Mouse (Mus musculus) heart, postnatal 0 days (tissue): Measurements from ENCODE around the gene Npr3. TPM values are rescaled to one million over a fixed set of nuclear protein-coding genes. Genes with fewer than 3 reads are reported as not detected.

ENCODE experiments used
- ATAC-seq: fragments of 200-750 bp; cut with Nextera tagmentation; 2 replicates; pipeline ENCODE4 v1.8.0; 2017; ENCODE audit warnings: low read depth, moderate number of reproducible peaks, moderate library complexity; ENCODE audit not compliant: insufficient read depth
- DNase-seq: peaks from one replicate; pipeline ENCODE4 v3.0.0-alpha.2; 2016; ENCODE audit warnings: low spot score
- H3K27ac ChIP-seq: fragments of 300-500 bp; sonication (generic); 2 replicates; pipeline ENCODE4 v1.5.1; 2014; ENCODE audit warnings: low read depth, mild to moderate bottlenecking
- H3K27me3 ChIP-seq: fragments of 300-500 bp; sonication (generic); 2 replicates; pipeline ENCODE4 v1.6.1; 2014; ENCODE audit warnings: low read length, mixed read lengths; ENCODE audit not compliant: control insufficient read depth, insufficient read depth
- H3K36me3 ChIP-seq: fragments of 300-500 bp; sonication (generic); replicated peaks from 2 replicates; pipeline ENCODE4 v1.6.1; 2014; ENCODE audit warnings: low read length, mixed read lengths; ENCODE audit not compliant: control insufficient read depth, insufficient read depth
- H3K4me1 ChIP-seq: fragments of 300-500 bp; sonication (generic); 2 replicates; pipeline ENCODE4 v1.6.1; 2014; ENCODE audit warnings: antibody characterized with exemption; ENCODE audit not compliant: control insufficient read depth, insufficient read depth
- H3K4me2 ChIP-seq: fragments of 300-500 bp; sonication (generic); 2 replicates; pipeline ENCODE4 v1.6.1; 2014; ENCODE audit warnings: low read depth, mild to moderate bottlenecking, low read length, moderate library complexity
- H3K4me3 ChIP-seq: fragments of 300-500 bp; sonication (generic); 2 replicates; pipeline ENCODE4 v1.5.1; 2014; ENCODE audit warnings: low read depth, low read length
- H3K9ac ChIP-seq: fragments of 300-500 bp; sonication (generic); replicated peaks from 2 replicates; pipeline ENCODE4 v1.6.1; 2014; ENCODE audit warnings: low read depth, low read length, mixed read lengths
- H3K9me3 ChIP-seq: fragments of 300-500 bp; sonication (generic); replicated peaks from 2 replicates; pipeline ENCODE4 v1.6.1; 2016; ENCODE audit warnings: low read length; ENCODE audit not compliant: control insufficient read depth
- CTCF ChIP-seq: IDR thresholded peaks from 2 replicates; pipeline ENCODE4 v1.5.1; 2016; ENCODE audit warnings: antibody characterized with exemption, control low read depth, low read depth
- EP300 ChIP-seq: IDR thresholded peaks from 2 replicates; pipeline ENCODE4 v1.6.1; 2016; ENCODE audit warnings: antibody characterized with exemption, low read depth
- WGBS: fragments of 180-500 bp; shearing (Covaris S2); extraction: QIAGEN DNeasy Blood & Tissue Kit; methylation state at CpG from one replicate; pipeline ENCODE4 v1.1.7; 2014; 5-methylcytosine and 5-hydroxymethylcytosine counted together
- polyA plus RNA-seq: library from polyadenylated mRNA; unstranded; fragments of >200 nt; fragmentation: Nextera tagmentation; extraction: Ambion mirVana; gene quantifications from 2 replicates; pipeline ENCODE4 v1.2.1, GENCODE M21; 2015
- total RNA-seq: library from RNA; depleted of rRNA; stranded (reverse); fragments of >200 nt; gene quantifications from 2 replicates; pipeline ENCODE4 v1.2.3, GENCODE M21; 2014; ENCODE audit warnings: low replicate concordance; rRNA removed

The Npr3 gene
- total RNA-seq (38.8 and 48.0 TPM in 2 replicates), polyA plus RNA-seq (5.3 and 6.3 TPM in 2 replicates)

GRCm38 (mm10) chr15:11906571-11907531 lies at the start of gene Npr3:
Gene Npr3 (minus strand): TSS chr15:11907287.
- WGBS = under 1% methylated on average over 42 of the region's 42 CpGs
- ATAC-seq (0 out of 2 replicates have a peak, but pooled peaks have one; percentile 16), DNase-seq (peak; percentile 59)
- no peaks in the 10 kb centered on the region for H3K36me3 ChIP-seq
- no peaks in the 10 kb centered on the region for H3K9me3 ChIP-seq
- H3K4me2 ChIP-seq = peak within 1 kb of the TSS; percentile 95
- peak within 1 kb of the TSS; percentile 68 for H3K4me3 ChIP-seq
- peak within 1 kb of the TSS; percentile 50; the same call in 1 of the 2 replicates for H3K9ac ChIP-seq
- H3K4me1 ChIP-seq = peaks cover 17% of the 10 kb centered on the region
- TF ChIP-seq EP300 (no peak), CTCF (peak; percentile 31; the same call in 1 of the 2 replicates)
- peaks cover 32% of the 10 kb centered on the region for H3K27me3 ChIP-seq
- H3K27ac ChIP-seq = peak within 1 kb of the TSS; percentile 71

- H3K4me1 ChIP-seq = no peaks in the 10 kb centered on the region
- TF ChIP-seq CTCF (no peak), EP300 (no peak)
- H3K4me2 ChIP-seq = no peak overlapping the region
- DNase-seq = no peak
- no peak overlapping the region for H3K9ac ChIP-seq
- H3K9me3 ChIP-seq = no peaks in the 10 kb centered on the region
- 61% methylated on average over 7 of the region's 7 CpGs for WGBS
- ATAC-seq = no peak
- no peaks in the 10 kb centered on the region for H3K27me3 ChIP-seq
- no peak overlapping the region for H3K4me3 ChIP-seq
- no peak overlapping the region for H3K27ac ChIP-seq
- H3K36me3 ChIP-seq = no peaks in the 10 kb centered on the region
Observed at GRCm38 (mm10) chr15:11956129-11956528, 49.0 kb upstream of the Npr3 start.

- H3K4me3 ChIP-seq = no peak overlapping the region
- H3K4me2 ChIP-seq = no peak overlapping the region
- 51% methylated on average over 4 of the region's 4 CpGs for WGBS
- TF ChIP-seq EP300 (no peak), CTCF (no peak)
- H3K9me3 ChIP-seq = no peaks in the 10 kb centered on the region
- no peaks in the 10 kb centered on the region for H3K27me3 ChIP-seq
- H3K9ac ChIP-seq = no peak overlapping the region
- H3K4me1 ChIP-seq = no peaks in the 10 kb centered on the region
- DNase-seq (no peak), ATAC-seq (no peak)
- no peak overlapping the region for H3K27ac ChIP-seq
- no peaks in the 10 kb centered on the region for H3K36me3 ChIP-seq
Observed at GRCm38 (mm10) chr15:11954190-11954589, 47.1 kb upstream of the Npr3 start.

GRCm38 (mm10) chr15:11952159-11952558 lies 45.1 kb upstream of the Npr3 start:
- no peaks in the 10 kb centered on the region for H3K36me3 ChIP-seq
- no peak overlapping the region for H3K9ac ChIP-seq
- no peak overlapping the region for H3K27ac ChIP-seq
- H3K27me3 ChIP-seq = no peaks in the 10 kb centered on the region
- H3K9me3 ChIP-seq = no peaks in the 10 kb centered on the region
- ATAC-seq = no peak
- DNase-seq = no peak
- H3K4me1 ChIP-seq = no peaks in the 10 kb centered on the region
- TF ChIP-seq EP300 (no peak), CTCF (no peak)
- no peak overlapping the region for H3K4me3 ChIP-seq
- H3K4me2 ChIP-seq = no peak overlapping the region
- whole genome bisulfite sequencing = 65% methylated on average over 3 of the region's 3 CpGs

- TF ChIP-seq CTCF (no peak), EP300 (no peak)
Observed at GRCm38 (mm10) chr15:11951181-11951580, 44.1 kb upstream of the Npr3 start.

More at GRCm38 (mm10) chr15:11951181-11951580, 44.1 kb upstream of the Npr3 start:
- no peak overlapping the region for H3K4me3 ChIP-seq
- no peaks in the 10 kb centered on the region for H3K4me1 ChIP-seq
- 89% methylated on average over 7 of the region's 7 CpGs for WGBS
- H3K9ac ChIP-seq = no peak overlapping the region
- no peaks in the 10 kb centered on the region for H3K27me3 ChIP-seq
- no peak for DNase-seq
- no peaks in the 10 kb centered on the region for H3K9me3 ChIP-seq
- ATAC-seq = no peak
- no peaks in the 10 kb centered on the region for H3K36me3 ChIP-seq
- no peak overlapping the region for H3K27ac ChIP-seq
- no peak overlapping the region for H3K4me2 ChIP-seq
